Mouse (Mus musculus): ENCODE data around the gene Gfpt1. TPM values are rescaled to one million over a fixed set of nuclear protein-coding genes. Genes with fewer than 3 reads are reported as not detected.

Gfpt1 gene
- polyA plus RNA-seq, 1 experiment = 11.9 TPM

DNA sequence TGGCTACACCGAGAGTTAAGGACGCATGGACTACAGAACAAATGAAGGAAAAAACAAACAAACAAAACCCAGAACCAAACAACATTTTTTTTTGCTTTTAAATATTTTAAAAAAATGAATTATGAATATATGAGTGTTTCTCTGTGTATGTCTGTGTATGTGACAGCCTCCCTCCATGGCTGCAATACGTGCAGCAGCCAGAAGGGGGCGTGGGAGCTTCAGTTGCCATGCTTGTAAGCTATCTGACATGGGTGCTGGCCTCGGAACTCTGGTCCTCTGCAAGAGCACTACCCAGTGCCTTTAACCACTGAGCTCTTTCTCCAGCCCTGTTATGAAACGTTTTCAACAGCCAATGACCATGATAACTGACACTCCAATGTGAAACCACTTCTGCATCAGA lies 78.0 kb downstream of the Gfpt1 start:
- Histone ChIP-seq H3K4me1 (ENCODE audit: control insufficient read depth, insufficient read depth, low read length) (no peaks in the 10 kb centered on the region), H3K4me3 (ENCODE audit: insufficient read depth, low read depth, low read length) (no peak overlapping the region), H3K27me3 (replicated peaks; ENCODE audit: control insufficient read depth, insufficient read depth, low read length) (no peaks in the 10 kb centered on the region), H3K27ac (ENCODE audit: insufficient read depth, low read depth, low read length) (no peak overlapping the region), H3K36me3 (ENCODE audit: control insufficient read depth, insufficient read depth, low read length) (no peaks in the 10 kb centered on the region)
- no peak for DNase-seq
- WGBS = 89% methylated on average over 6 of the region's 6 CpGs
- TF ChIP-seq POLR2A (IDR thresholded peaks at IDR 0.05; ENCODE audit: low read depth, low read length) (no peak), CTCF (conservative IDR thresholded peaks at IDR 0.05; ENCODE audit: insufficient read depth, insufficient read length, low read depth, low read length) (peak; percentile 9; the same call in 1 of the 2 replicates)

- no peaks in the 10 kb centered on the region for H3K27me3 ChIP-seq (replicated peaks; ENCODE audit: control insufficient read depth, insufficient read depth, low read length)
- no peak for TF ChIP-seq CTCF (conservative IDR thresholded peaks at IDR 0.05; ENCODE audit: insufficient read depth, insufficient read length, low read depth, low read length)
- TF ChIP-seq POLR2A (IDR thresholded peaks at IDR 0.05; ENCODE audit: low read depth, low read length) = no peak
- 66% methylated on average over 7 of the region's 7 CpGs for WGBS
- no peak overlapping the region for H3K4me3 ChIP-seq (ENCODE audit: insufficient read depth, low read depth, low read length)
- no peak overlapping the region for H3K27ac ChIP-seq (ENCODE audit: insufficient read depth, low read depth, low read length)
- no peak for DNase-seq
- no peaks in the 10 kb centered on the region for H3K4me1 ChIP-seq (ENCODE audit: control insufficient read depth, insufficient read depth, low read length)
- H3K36me3 ChIP-seq (ENCODE audit: control insufficient read depth, insufficient read depth, low read length) = no peaks in the 10 kb centered on the region
Measured at GRCm38 (mm10) chr6:87121961-87122360, 79.3 kb downstream of the Gfpt1 start.

DNA sequence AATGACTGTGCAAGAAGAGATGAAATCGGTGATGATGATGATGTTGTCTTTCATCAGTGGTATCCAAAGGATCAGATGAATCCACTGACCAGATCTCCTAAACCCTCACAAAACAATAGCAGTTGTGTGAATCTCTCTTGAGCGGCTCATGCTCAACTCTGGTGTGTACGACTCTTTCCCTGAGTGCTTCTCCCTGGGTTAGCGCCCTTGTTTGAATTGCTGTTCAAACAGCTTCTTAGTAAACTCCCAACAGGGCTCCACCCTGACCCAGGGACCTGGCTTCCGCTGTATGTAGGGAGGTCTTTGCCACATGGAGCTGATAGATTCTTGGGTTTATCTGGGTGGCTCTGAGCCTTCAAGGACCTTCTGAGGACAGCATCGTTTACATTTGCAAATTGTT lies 80.8 kb downstream of the Gfpt1 start:
- H3K4me1 ChIP-seq (ENCODE audit: control insufficient read depth, insufficient read depth, low read length) = no peaks in the 10 kb centered on the region
- H3K27ac ChIP-seq (ENCODE audit: insufficient read depth, low read depth, low read length) = no peak overlapping the region
- 92% methylated on average over 6 of the region's 6 CpGs for WGBS
- no peak overlapping the region for H3K4me3 ChIP-seq (ENCODE audit: insufficient read depth, low read depth, low read length)
- H3K36me3 ChIP-seq (ENCODE audit: control insufficient read depth, insufficient read depth, low read length) = no peaks in the 10 kb centered on the region
- no peak for TF ChIP-seq CTCF (conservative IDR thresholded peaks at IDR 0.05; ENCODE audit: insufficient read depth, insufficient read length, low read depth, low read length)
- H3K27me3 ChIP-seq (replicated peaks; ENCODE audit: control insufficient read depth, insufficient read depth, low read length) = no peaks in the 10 kb centered on the region
- no peak for DNase-seq

- 91% methylated on average over 4 of the region's 4 CpGs for WGBS
- Histone ChIP-seq H3K27me3 (replicated peaks; ENCODE audit: control insufficient read depth, insufficient read depth, low read length) (no peaks in the 10 kb centered on the region), H3K4me3 (ENCODE audit: insufficient read depth, low read depth, low read length) (no peak overlapping the region), H3K4me1 (ENCODE audit: control insufficient read depth, insufficient read depth, low read length) (no peaks in the 10 kb centered on the region), H3K27ac (ENCODE audit: insufficient read depth, low read depth, low read length) (no peak overlapping the region), H3K36me3 (ENCODE audit: control insufficient read depth, insufficient read depth, low read length) (no peaks in the 10 kb centered on the region)
- no peak for DNase-seq
- no peak for TF ChIP-seq POLR2A (IDR thresholded peaks at IDR 0.05; ENCODE audit: low read depth, low read length)
- TF ChIP-seq CTCF (conservative IDR thresholded peaks at IDR 0.05; ENCODE audit: insufficient read depth, insufficient read length, low read depth, low read length) = no peak
Measured at GRCm38 (mm10) chr6:87123973-87124372, 81.3 kb downstream of the Gfpt1 start.

DNA sequence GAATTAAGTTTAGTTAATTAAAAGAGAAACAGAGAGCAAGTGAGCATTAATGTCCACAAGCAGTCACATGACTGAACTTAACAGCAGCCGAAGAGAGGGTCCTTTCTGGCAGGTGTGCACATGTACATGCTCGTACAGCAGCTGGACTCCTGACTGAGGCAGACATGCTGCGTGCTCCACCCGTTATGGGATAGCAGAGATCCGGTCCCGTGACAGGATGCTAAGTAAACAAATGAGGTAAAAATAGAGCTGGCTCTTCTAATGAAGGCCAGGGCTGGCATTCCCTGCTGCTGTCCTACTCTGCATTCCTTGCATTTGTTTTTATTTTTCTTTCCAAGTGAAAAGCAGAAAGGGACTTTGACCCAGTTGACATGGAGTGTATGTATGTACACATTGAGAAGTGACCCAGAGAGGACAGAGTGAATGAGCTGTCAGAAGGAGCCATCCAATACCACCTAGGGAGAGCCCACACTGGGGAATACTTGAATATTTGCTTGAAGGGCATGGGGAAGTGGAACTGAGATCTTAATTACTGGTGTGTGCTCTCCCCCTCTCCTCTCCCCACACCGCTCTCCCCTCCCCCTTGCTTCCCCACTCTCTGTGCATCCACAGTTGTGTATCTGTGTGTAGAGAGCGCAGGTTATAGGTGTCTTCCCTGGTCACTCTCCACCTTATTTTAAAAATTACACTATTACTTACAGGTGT lies 84.6 kb downstream of the Gfpt1 start:
- no peaks in the 10 kb centered on the region for H3K36me3 ChIP-seq (ENCODE audit: control insufficient read depth, insufficient read depth, low read length)
- DNase-seq = no peak
- H3K4me1 ChIP-seq (ENCODE audit: control insufficient read depth, insufficient read depth, low read length) = no peaks in the 10 kb centered on the region
- WGBS = 31% methylated on average over 8 of the region's 8 CpGs
- H3K27me3 ChIP-seq (replicated peaks; ENCODE audit: control insufficient read depth, insufficient read depth, low read length) = no peaks in the 10 kb centered on the region
- H3K4me3 ChIP-seq (ENCODE audit: insufficient read depth, low read depth, low read length) = no peak overlapping the region
- H3K27ac ChIP-seq (ENCODE audit: insufficient read depth, low read depth, low read length) = no peak overlapping the region
- TF ChIP-seq CTCF (conservative IDR thresholded peaks at IDR 0.05; ENCODE audit: insufficient read depth, insufficient read length, low read depth, low read length) = no peak
- TF ChIP-seq POLR2A (IDR thresholded peaks at IDR 0.05; ENCODE audit: low read depth, low read length) = no peak

GRCm38 (mm10) chr6:87129861-87130260 lies 87.2 kb downstream of the Gfpt1 start:
- 93% methylated on average over 8 of the region's 8 CpGs for WGBS
- no peaks in the 10 kb centered on the region for H3K27me3 ChIP-seq (replicated peaks; ENCODE audit: control insufficient read depth, insufficient read depth, low read length)
- TF ChIP-seq CTCF (conservative IDR thresholded peaks at IDR 0.05; ENCODE audit: insufficient read depth, insufficient read length, low read depth, low read length) (no peak), POLR2A (IDR thresholded peaks at IDR 0.05; ENCODE audit: low read depth, low read length) (no peak)
- H3K4me3 ChIP-seq (ENCODE audit: insufficient read depth, low read depth, low read length) = no peak overlapping the region
- no peaks in the 10 kb centered on the region for H3K36me3 ChIP-seq (ENCODE audit: control insufficient read depth, insufficient read depth, low read length)
- no peaks in the 10 kb centered on the region for H3K4me1 ChIP-seq (ENCODE audit: control insufficient read depth, insufficient read depth, low read length)
- H3K27ac ChIP-seq (ENCODE audit: insufficient read depth, low read depth, low read length) = no peak overlapping the region
- DNase-seq = no peak

- Histone ChIP-seq H3K4me3 (ENCODE audit: insufficient read depth, low read depth, low read length) (no peak overlapping the region), H3K4me1 (ENCODE audit: control insufficient read depth, insufficient read depth, low read length) (no peaks in the 10 kb centered on the region), H3K27ac (ENCODE audit: insufficient read depth, low read depth, low read length) (no peak overlapping the region), H3K36me3 (ENCODE audit: control insufficient read depth, insufficient read depth, low read length) (no peaks in the 10 kb centered on the region), H3K27me3 (replicated peaks; ENCODE audit: control insufficient read depth, insufficient read depth, low read length) (no peaks in the 10 kb centered on the region)
- 96% methylated on average over 7 of the region's 7 CpGs for WGBS
- TF ChIP-seq POLR2A (IDR thresholded peaks at IDR 0.05; ENCODE audit: low read depth, low read length) = no peak
- no peak for TF ChIP-seq CTCF (conservative IDR thresholded peaks at IDR 0.05; ENCODE audit: insufficient read depth, insufficient read length, low read depth, low read length)
- DNase-seq = no peak
Measured at GRCm38 (mm10) chr6:87130628-87131027, 88.0 kb downstream of the Gfpt1 start.

Measured in kidney, adult 2 months (tissue).